Comparison of ENCODE assay signal across 10 mouse cellular contexts in genomic region chr8:122285727-122286126, GRCm38 (mm10). TPM values are rescaled to one million over a fixed set of nuclear protein-coding genes. Genes with fewer than 3 reads are reported as not detected.
DNase-seq lines count a peak whose midpoint lies in the region; ATAC-seq and TF ChIP-seq lines count a peak whose summit lies in the region.
"Had no signal": no experiment of that assay in that cellular context is flagged by ENCODE, and none has a peak within 500 bp of the region (broad histone marks: within the 10 kb centered on the region; RNA-seq: fewer than 3 reads in every experiment).

No protein-coding gene starts in this region.

- no peaks in the 10 kb centered on the region for H3K36me3 ChIP-seq in kidney, embryonic 15.5 days
- no peaks in the 10 kb centered on the region for H3K36me3 ChIP-seq in kidney, embryonic 16.5 days (ENCODE audit: insufficient read depth, low read length)
- H3K36me3 ChIP-seq in neural tube, embryonic 15.5 days, result no peaks in the 10 kb centered on the region
- H3K36me3 ChIP-seq: neural tube, embryonic 12.5 days had no signal

- 0 out of 2 replicates have a peak overlapping the region, but pooled peaks have one; percentile 22 for H3K27ac ChIP-seq in kidney, embryonic 15.5 days
- no peak overlapping the region for H3K27ac ChIP-seq in kidney, embryonic 16.5 days (ENCODE audit: low read length)
- H3K27ac ChIP-seq in neural tube, embryonic 15.5 days (replicated peaks), result no peak overlapping the region
- H3K27ac ChIP-seq: neural tube, embryonic 12.5 days had no signal

- no peak for TF ChIP-seq CTCF in Patski (IDR thresholded peaks at IDR 0.05)

- POLR2A ChIA-PET in Patski (lab: Charles Lee), result no interaction called here

- peaks cover 21% of the 10 kb centered on the region for H3K27me3 ChIP-seq in kidney, embryonic 15.5 days
- 0 out of 2 replicates have a peak, but pooled peaks cover 4% of the 10 kb centered on the region for H3K27me3 ChIP-seq in kidney, embryonic 16.5 days (ENCODE audit: insufficient read depth, low read length)
- H3K27me3 ChIP-seq in Patski, result no peaks in the 10 kb centered on the region
- H3K27me3 ChIP-seq in neural tube, embryonic 15.5 days (replicated peaks), result peaks cover 23% of the 10 kb centered on the region; the same call in 1 of the 2 replicates

- 54% methylated on average over 6 of the region's 6 CpGs for WGBS in kidney, embryonic 15.5 days
- WGBS in kidney, embryonic 16.5 days, result 63% methylated on average over 6 of the region's 6 CpGs
- 67% methylated on average over 6 of the region's 6 CpGs for WGBS in neural tube, embryonic 15.5 days

- no peak overlapping the region for H3K4me3 ChIP-seq in kidney, embryonic 15.5 days (replicated peaks)
- H3K4me3 ChIP-seq in kidney, embryonic 16.5 days (ENCODE audit: low read length), result no peak overlapping the region
- no peak overlapping the region for H3K4me3 ChIP-seq in neural tube, embryonic 15.5 days (replicated peaks)

- H3K9ac ChIP-seq in kidney, embryonic 15.5 days, result no peak overlapping the region
- H3K9ac ChIP-seq in kidney, embryonic 16.5 days (replicated peaks; ENCODE audit: low read length), result no peak overlapping the region
- H3K9ac ChIP-seq in neural tube, embryonic 15.5 days (replicated peaks), result 0 out of 2 replicates have a peak overlapping the region, but pooled peaks have one; percentile 2
- H3K9ac ChIP-seq: neural tube, embryonic 12.5 days had no signal

- H3K9me3 ChIP-seq in kidney, embryonic 15.5 days (replicated peaks), result no peaks in the 10 kb centered on the region
- H3K9me3 ChIP-seq in kidney, embryonic 16.5 days (ENCODE audit: low read length), result no peaks in the 10 kb centered on the region
- no peaks in the 10 kb centered on the region for H3K9me3 ChIP-seq in neural tube, embryonic 15.5 days (replicated peaks)
- H3K9me3 ChIP-seq: neural tube, embryonic 12.5 days had no signal

- in situ Hi-C loops in Patski (cut with MboI; ENCODE audit: low pct_unique_long_range_greater_than_20kb), result no loop called here

- peaks cover 71% of the 10 kb centered on the region for H3K4me1 ChIP-seq in kidney, embryonic 15.5 days
- H3K4me1 ChIP-seq in kidney, embryonic 16.5 days (ENCODE audit: insufficient read depth, low read length), result peaks cover 46% of the 10 kb centered on the region
- H3K4me1 ChIP-seq in neural tube, embryonic 15.5 days, result peaks cover 33% of the 10 kb centered on the region

- peak; percentile 62 for DNase-seq in CD4-positive, CD25-positive, alpha-beta regulatory T cell, adult 2 months (ENCODE audit: low read depth, low spot score)
- DNase-seq in Patski (ENCODE audit: low read depth, low spot score), result peak; percentile 81
- DNase-seq in layer of hippocampus, adult 18-20 months (ENCODE audit: low spot score in 2 of 2), result no peak
- DNase-seq: adrenal gland, postnatal 25 days; heart, adult 18-20 months had no signal

- H3K4me2 ChIP-seq in kidney, embryonic 15.5 days, result peak overlapping the region; percentile 97; the same call in 1 of the 2 replicates
- H3K4me2 ChIP-seq in kidney, embryonic 16.5 days (replicated peaks; ENCODE audit: low read depth, low read length), result no peak overlapping the region
- H3K4me2 ChIP-seq in neural tube, embryonic 15.5 days, result no peak overlapping the region

- CTCF ChIA-PET in Patski (lab: Charles Lee), result interaction anchor here (1.3 to 1.4 kb wide), 2 partner anchors 14 to 28 kb away, joined by 3 read pairs; no protein-coding TSS in a partner anchor

- ATAC-seq in kidney, embryonic 15.5 days (replicated peaks; ENCODE audit: low FRiP score), result no peak
- no peak for ATAC-seq in kidney, embryonic 16.5 days (ENCODE audit: low FRiP score, low TSS enrichment)
- peak; percentile 15 for ATAC-seq in Patski
- ATAC-seq in neural tube, embryonic 15.5 days (ENCODE audit: low FRiP score), result no peak
- no peak for ATAC-seq in megakaryocyte progenitor cell, adult 5-6 weeks (replicated peaks; ENCODE audit: poor library complexity)

RNA-seq across cellular contexts. Expression of gene Zfpm1, which starts 3.8 kb away (rescaled TPM):
- 2.2 and 2.4 TPM in 2 replicates for polyA plus RNA-seq in kidney, embryonic 15.5 days (2015; fragmentation: Nextera tagmentation; extraction: Ambion mirVana)
- polyA plus RNA-seq in kidney, embryonic 16.5 days (2015; fragmentation: Nextera tagmentation; extraction: Ambion mirVana), result 1.5 and 1.6 TPM in 2 replicates
- polyA plus RNA-seq in Patski (2021), result 17.8 TPM
- 1.00 and 1.4 TPM in 2 replicates for polyA plus RNA-seq in neural tube, embryonic 15.5 days (2015; fragmentation: Nextera tagmentation; extraction: Ambion mirVana)
- 10 to 100 TPM; 43.7 to 52.2 TPM for total RNA-seq in layer of hippocampus, adult 18-20 months (2021)
- 12.2 and 21.6 TPM in 2 replicates for total RNA-seq in megakaryocyte progenitor cell, adult 5-6 weeks (2015)
- 9.9 and 20.3 TPM in 2 replicates for total RNA-seq in megakaryocyte progenitor cell, adult 5-6 weeks (2017)

Comparison
In these comparisons a context has a peak if more than half of its experiments do, and no peak if none do; other contexts are left out.
1. DNase-seq: peak in CD4-positive, CD25-positive, alpha-beta regulatory T cell, adult 2 months (single experiment) and Patski (single experiment); none in layer of hippocampus, adult 18-20 months (0 of 2).